Mouse (Mus musculus): Measurements from ENCODE around the gene Adamts13. TPM values are rescaled to one million over a fixed set of nuclear protein-coding genes. Genes with fewer than 3 reads are reported as not detected.

Adamts13 gene
- polyA plus RNA-seq, 1 experiment from 2014 or later, result not detected

GRCm38 (mm10) chr2:26984179-26984578, 11.0 kb downstream of the Adamts13 start:
- H3K4me2 ChIP-seq, result no peak overlapping the region
- no peaks in the 10 kb centered on the region for H3K9me3 ChIP-seq (replicated peaks)
- no peak overlapping the region for H3K4me3 ChIP-seq (replicated peaks)
- no peak overlapping the region for H3K9ac ChIP-seq (replicated peaks)
- no peaks in the 10 kb centered on the region for H3K36me3 ChIP-seq
- no peaks in the 10 kb centered on the region for H3K4me1 ChIP-seq
- H3K27ac ChIP-seq (replicated peaks), result no peak overlapping the region
- H3K27me3 ChIP-seq (replicated peaks), result no peaks in the 10 kb centered on the region
- 83% methylated on average over 2 of the region's 2 CpGs for WGBS
- no peak for ATAC-seq (ENCODE audit: low FRiP score)

GRCm38 (mm10) chr2:26984640-26985039, 11.4 kb downstream of the Adamts13 start:
- no peak overlapping the region for H3K9ac ChIP-seq (replicated peaks)
- no peak overlapping the region for H3K4me3 ChIP-seq (replicated peaks)
- H3K4me1 ChIP-seq, result no peaks in the 10 kb centered on the region
- H3K36me3 ChIP-seq, result no peaks in the 10 kb centered on the region
- 86% methylated on average over 5 of the region's 5 CpGs for WGBS
- H3K27ac ChIP-seq (replicated peaks), result no peak overlapping the region
- H3K4me2 ChIP-seq, result no peak overlapping the region
- no peaks in the 10 kb centered on the region for H3K27me3 ChIP-seq (replicated peaks)
- no peak for ATAC-seq (ENCODE audit: low FRiP score)
- no peaks in the 10 kb centered on the region for H3K9me3 ChIP-seq (replicated peaks)

- 89% methylated on average over 3 of the region's 3 CpGs for WGBS
- no peak for ATAC-seq (ENCODE audit: low FRiP score)
- Histone ChIP-seq H3K4me3 (replicated peaks) (no peak overlapping the region), H3K4me2 (no peak overlapping the region), H3K27me3 (replicated peaks) (no peaks in the 10 kb centered on the region), H3K27ac (replicated peaks) (no peak overlapping the region), H3K9ac (replicated peaks) (no peak overlapping the region), H3K9me3 (replicated peaks) (no peaks in the 10 kb centered on the region), H3K36me3 (no peaks in the 10 kb centered on the region), H3K4me1 (no peaks in the 10 kb centered on the region)
These were observed 20.7 kb downstream of the Adamts13 start for GRCm38 (mm10) chr2:26993936-26994335.

- 77% methylated on average over 1 of the region's 1 CpGs for WGBS
- H3K4me3 ChIP-seq (replicated peaks), result no peak overlapping the region
These were observed 24.3 kb downstream of the Adamts13 start for GRCm38 (mm10) chr2:26997498-26997897.

GRCm38 (mm10) chr2:26997993-26998392, 24.8 kb downstream of the Adamts13 start:
- Histone ChIP-seq H3K27ac (replicated peaks) (no peak overlapping the region), H3K9ac (replicated peaks) (no peak overlapping the region), H3K4me1 (no peaks in the 10 kb centered on the region), H3K27me3 (replicated peaks) (no peaks in the 10 kb centered on the region), H3K36me3 (no peaks in the 10 kb centered on the region), H3K9me3 (replicated peaks) (no peaks in the 10 kb centered on the region), H3K4me3 (replicated peaks) (no peak overlapping the region), H3K4me2 (no peak overlapping the region)
- 93% methylated on average over 7 of the region's 7 CpGs for WGBS
- ATAC-seq (ENCODE audit: low FRiP score), result no peak

More at GRCm38 (mm10) chr2:26997498-26997897, 24.3 kb downstream of the Adamts13 start:
- ATAC-seq (ENCODE audit: low FRiP score), result no peak
- H3K4me2 ChIP-seq, result no peak overlapping the region
- H3K9ac ChIP-seq (replicated peaks), result no peak overlapping the region
- H3K27me3 ChIP-seq (replicated peaks), result no peaks in the 10 kb centered on the region
- no peaks in the 10 kb centered on the region for H3K9me3 ChIP-seq (replicated peaks)
- H3K36me3 ChIP-seq, result no peaks in the 10 kb centered on the region
- H3K27ac ChIP-seq (replicated peaks), result no peak overlapping the region
- no peaks in the 10 kb centered on the region for H3K4me1 ChIP-seq

- H3K9ac ChIP-seq (replicated peaks), result no peak overlapping the region
- no peak overlapping the region for H3K27ac ChIP-seq (replicated peaks)
- H3K4me3 ChIP-seq (replicated peaks), result no peak overlapping the region
- H3K4me1 ChIP-seq, result peaks cover 20% of the 10 kb centered on the region
- no peak for ATAC-seq (ENCODE audit: low FRiP score)
- H3K27me3 ChIP-seq (replicated peaks), result no peaks in the 10 kb centered on the region
- H3K4me2 ChIP-seq, result no peak overlapping the region
- H3K9me3 ChIP-seq (replicated peaks), result no peaks in the 10 kb centered on the region
- no peaks in the 10 kb centered on the region for H3K36me3 ChIP-seq
- WGBS, result 63% methylated on average over 4 of the region's 4 CpGs
These were observed 33.0 kb downstream of the Adamts13 start for GRCm38 (mm10) chr2:27006255-27006654.

GRCm38 (mm10) chr2:27007701-27008100, 34.5 kb downstream of the Adamts13 start:
- H3K4me1 ChIP-seq, result peaks cover 30% of the 10 kb centered on the region
- no peak overlapping the region for H3K4me3 ChIP-seq (replicated peaks)
- H3K9me3 ChIP-seq (replicated peaks), result no peaks in the 10 kb centered on the region
- H3K9ac ChIP-seq (replicated peaks), result no peak overlapping the region
- no peaks in the 10 kb centered on the region for H3K36me3 ChIP-seq
- no peak overlapping the region for H3K27ac ChIP-seq (replicated peaks)
- no peak for ATAC-seq (ENCODE audit: low FRiP score)
- 74% methylated on average over 7 of the region's 7 CpGs for WGBS
- no peak overlapping the region for H3K4me2 ChIP-seq
- no peaks in the 10 kb centered on the region for H3K27me3 ChIP-seq (replicated peaks)

- H3K27me3 ChIP-seq (replicated peaks), result no peaks in the 10 kb centered on the region
- peak within 1 kb of the TSS; percentile 92 for H3K4me3 ChIP-seq (replicated peaks)
- peak; percentile 96 for ATAC-seq (ENCODE audit: low FRiP score)
- H3K9me3 ChIP-seq (replicated peaks), result no peaks in the 10 kb centered on the region
- peak within 1 kb of the TSS; percentile 95 for H3K9ac ChIP-seq (replicated peaks)
- 0% methylated on average over 40 of the region's 43 CpGs for WGBS
- H3K4me1 ChIP-seq, result peaks cover 30% of the 10 kb centered on the region
- H3K27ac ChIP-seq (replicated peaks), result peak within 1 kb of the TSS; percentile 92
- peak within 1 kb of the TSS; percentile 85 for H3K4me2 ChIP-seq
- H3K36me3 ChIP-seq, result peaks cover 16% of the 10 kb centered on the region
These were observed 36.6 kb downstream of the Adamts13 start, which contains the start of gene Cacfd1 for GRCm38 (mm10) chr2:27009714-27010244. Gene Cacfd1, plus strand, starts transcription at chr2:27009926.

GRCm38 (mm10) chr2:27017802-27018201, 44.6 kb downstream of the Adamts13 start:
- no peaks in the 10 kb centered on the region for H3K9me3 ChIP-seq (replicated peaks)
- no peaks in the 10 kb centered on the region for H3K27me3 ChIP-seq (replicated peaks)
- H3K4me2 ChIP-seq, result no peak overlapping the region
- ATAC-seq (ENCODE audit: low FRiP score), result no peak
- H3K4me1 ChIP-seq, result no peaks in the 10 kb centered on the region
- no peak overlapping the region for H3K9ac ChIP-seq (replicated peaks)
- H3K27ac ChIP-seq (replicated peaks), result no peak overlapping the region
- 55% methylated on average over 5 of the region's 5 CpGs for WGBS
- no peak overlapping the region for H3K4me3 ChIP-seq (replicated peaks)
- H3K36me3 ChIP-seq, result peaks cover 74% of the 10 kb centered on the region

GRCm38 (mm10) chr2:27019530-27019929, 46.3 kb downstream of the Adamts13 start:
- H3K4me3 ChIP-seq (replicated peaks), result no peak overlapping the region
- H3K4me1 ChIP-seq, result no peaks in the 10 kb centered on the region
- H3K27ac ChIP-seq (replicated peaks), result no peak overlapping the region
- H3K4me2 ChIP-seq, result no peak overlapping the region
- 95% methylated on average over 2 of the region's 2 CpGs for WGBS
- no peaks in the 10 kb centered on the region for H3K27me3 ChIP-seq (replicated peaks)
- no peaks in the 10 kb centered on the region for H3K9me3 ChIP-seq (replicated peaks)
- ATAC-seq (ENCODE audit: low FRiP score), result no peak
- no peak overlapping the region for H3K9ac ChIP-seq (replicated peaks)
- H3K36me3 ChIP-seq, result peaks cover 60% of the 10 kb centered on the region

GRCm38 (mm10) chr2:27021103-27021502, 47.9 kb downstream of the Adamts13 start:
- no peak overlapping the region for H3K4me2 ChIP-seq
- WGBS, result 77% methylated on average over 1 of the region's 1 CpGs
- no peak overlapping the region for H3K4me3 ChIP-seq (replicated peaks)
- no peaks in the 10 kb centered on the region for H3K27me3 ChIP-seq (replicated peaks)
- no peaks in the 10 kb centered on the region for H3K4me1 ChIP-seq
- no peaks in the 10 kb centered on the region for H3K9me3 ChIP-seq (replicated peaks)
- no peak overlapping the region for H3K9ac ChIP-seq (replicated peaks)
- H3K36me3 ChIP-seq, result peaks cover 45% of the 10 kb centered on the region
- ATAC-seq (ENCODE audit: low FRiP score), result no peak
- no peak overlapping the region for H3K27ac ChIP-seq (replicated peaks)

GRCm38 (mm10) chr2:27022612-27023011, 49.4 kb downstream of the Adamts13 start:
- WGBS, result 86% methylated on average over 6 of the region's 6 CpGs
- ATAC-seq (ENCODE audit: low FRiP score), result no peak
- peaks cover 30% of the 10 kb centered on the region for H3K36me3 ChIP-seq
- H3K9ac ChIP-seq (replicated peaks), result no peak overlapping the region
- no peak overlapping the region for H3K27ac ChIP-seq (replicated peaks)
- H3K4me2 ChIP-seq, result no peak overlapping the region
- H3K27me3 ChIP-seq (replicated peaks), result no peaks in the 10 kb centered on the region
- H3K4me3 ChIP-seq (replicated peaks), result no peak overlapping the region
- H3K4me1 ChIP-seq, result peaks cover 11% of the 10 kb centered on the region
- H3K9me3 ChIP-seq (replicated peaks), result no peaks in the 10 kb centered on the region
